Mouse (Mus musculus) right cerebral cortex, postnatal 4 days (tissue): ENCODE measurements at regions not wholly inside any gene's neighbourhood (a gene's known extent, or its start where the extent isn't known, plus 50 kb on each side); places are given as distances from the start of the nearest gene placed in this dataset.

ENCODE experiments used
- DNase-seq: peaks from one replicate; pipeline ENCODE4 v3.0.0-alpha.2; 2022

DNA sequence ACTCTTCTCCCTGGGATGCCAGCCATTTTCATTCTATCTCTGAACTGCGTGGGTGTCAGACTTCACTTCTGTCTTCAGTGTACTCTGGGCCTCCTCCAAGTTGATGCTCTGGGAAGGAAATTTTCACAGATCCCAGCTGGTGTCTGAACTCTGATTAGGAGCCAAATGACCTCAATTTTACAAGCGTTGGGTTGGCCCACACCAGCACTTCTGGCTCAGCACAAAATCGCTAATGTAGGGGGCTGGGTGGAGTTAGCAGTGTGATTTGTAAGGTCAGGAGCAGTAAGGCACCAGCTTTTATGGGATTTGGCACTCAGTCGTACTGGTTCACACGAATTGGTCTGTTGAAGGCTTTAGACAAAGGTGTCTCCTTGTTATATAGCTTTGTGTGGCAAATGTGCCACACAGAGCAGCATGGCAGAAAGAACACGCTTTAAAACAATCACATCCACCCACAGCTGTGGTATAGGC, 576.3 kb upstream of the Kdm8 start:
- DNase-seq = no peak

DNA sequence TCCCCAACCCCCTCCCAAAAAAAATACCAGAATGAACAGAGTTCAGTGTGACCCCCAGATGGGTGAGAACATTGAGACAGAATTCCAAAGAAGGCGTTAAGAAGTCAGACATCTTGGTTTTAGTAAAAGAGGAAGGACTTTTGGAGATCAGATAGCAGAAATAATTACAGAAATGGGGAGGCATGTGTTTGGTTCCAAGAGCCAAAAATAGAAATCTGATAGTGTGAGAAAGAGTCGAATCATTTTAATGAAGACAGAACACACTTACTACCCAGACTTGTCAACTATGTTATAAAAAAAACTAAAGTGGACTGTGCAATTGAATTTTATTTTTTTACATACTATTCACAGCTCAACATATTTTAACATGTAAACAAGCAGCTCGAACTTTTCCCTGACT, 575.9 kb upstream of the Kdm8 start:
- DNase-seq = no peak

DNA sequence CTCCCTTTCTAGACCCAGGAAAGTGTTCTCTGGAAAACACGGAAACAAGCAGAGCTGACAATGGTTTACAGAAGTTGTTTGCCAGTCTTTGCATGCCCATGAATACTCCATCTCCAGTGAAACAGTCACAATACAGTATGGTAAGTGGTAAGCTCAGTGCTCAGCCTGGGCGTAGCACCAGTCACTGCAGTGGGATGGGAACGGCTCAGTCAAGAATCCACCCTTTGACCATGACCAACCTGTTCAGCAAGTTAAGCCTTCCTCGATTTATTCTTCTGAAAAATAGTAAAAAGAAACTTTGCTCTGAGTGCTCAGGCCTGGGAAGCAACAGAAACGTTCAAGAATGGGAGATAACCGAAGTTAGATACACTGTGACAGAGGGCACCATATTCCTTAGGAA, 563.7 kb upstream of the Kdm8 start:
- no peak for DNase-seq

- no peak for DNase-seq
Measured at GRCm38 (mm10) chr7:124907233-124907632, 537.2 kb upstream of the Kdm8 start.

GRCm38 (mm10) chr7:124907662-124908296, 536.7 kb upstream of the Kdm8 start:
- no peak for DNase-seq

- DNase-seq = no peak
Measured at GRCm38 (mm10) chr7:124914061-124914460, 530.4 kb upstream of the Kdm8 start.

DNA sequence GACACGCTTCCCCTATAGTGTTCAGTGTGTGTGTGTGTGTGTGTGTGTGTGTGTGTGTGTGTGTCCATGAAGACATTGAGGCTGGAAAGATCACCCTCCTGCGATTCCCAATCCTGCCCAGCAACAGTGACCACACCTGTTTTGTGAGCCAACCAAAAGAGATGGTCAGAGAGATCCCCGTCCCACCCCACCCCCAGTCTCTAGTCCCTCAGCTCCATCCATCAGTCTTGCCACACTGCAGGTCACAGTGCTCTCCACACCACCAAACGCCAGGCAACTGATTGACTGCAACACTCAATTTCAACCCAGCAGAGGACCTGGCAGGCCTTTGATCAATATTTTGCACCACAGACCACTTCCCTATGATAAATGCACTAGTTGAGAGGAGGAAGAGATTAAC, 530.0 kb upstream of the Kdm8 start:
- DNase-seq = no peak

DNA sequence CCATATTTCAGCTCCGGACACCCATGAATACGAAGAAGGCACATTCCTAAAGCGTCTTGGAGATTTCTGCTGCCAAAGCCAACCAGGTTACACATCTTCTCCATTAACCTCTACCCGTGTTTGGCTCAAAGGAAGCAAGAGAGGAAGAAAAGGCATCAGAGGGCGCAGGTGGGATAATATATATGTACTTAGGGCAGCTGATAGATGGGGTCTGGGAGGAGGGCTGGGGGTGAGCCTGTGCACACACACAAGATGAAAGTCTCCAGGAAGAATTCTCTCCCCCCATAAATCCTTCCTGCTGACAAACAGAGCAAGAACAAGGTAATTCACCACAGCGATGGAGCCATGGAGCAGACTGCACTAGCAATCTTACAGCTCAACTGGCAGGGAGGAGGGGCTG, 529.5 kb upstream of the Kdm8 start:
- no peak for DNase-seq

DNA sequence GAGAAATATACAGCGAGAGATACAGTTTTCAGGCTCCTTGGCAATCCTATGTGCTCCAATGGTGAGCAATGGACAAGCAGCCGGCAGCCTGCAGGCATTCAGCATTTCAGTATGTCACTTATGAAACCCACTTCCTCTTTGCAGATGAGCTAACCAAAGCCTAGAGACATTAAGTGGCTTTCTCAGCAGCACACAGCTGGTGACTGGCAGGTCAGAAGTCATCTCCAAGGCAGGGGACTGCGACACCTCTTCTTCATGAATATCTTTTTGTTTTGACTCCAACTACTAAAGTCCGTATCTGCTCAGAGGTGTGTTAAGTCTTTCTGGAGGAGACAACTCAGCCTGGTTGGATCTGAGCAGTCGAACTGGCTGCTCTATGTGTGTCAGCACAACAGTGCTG, 528.8 kb upstream of the Kdm8 start:
- DNase-seq = no peak

GRCm38 (mm10) chr7:124917606-124918120, 526.8 kb upstream of the Kdm8 start:
- DNase-seq = no peak

GRCm38 (mm10) chr7:124922806-124923205, 521.7 kb upstream of the Kdm8 start:
- DNase-seq = no peak

DNA sequence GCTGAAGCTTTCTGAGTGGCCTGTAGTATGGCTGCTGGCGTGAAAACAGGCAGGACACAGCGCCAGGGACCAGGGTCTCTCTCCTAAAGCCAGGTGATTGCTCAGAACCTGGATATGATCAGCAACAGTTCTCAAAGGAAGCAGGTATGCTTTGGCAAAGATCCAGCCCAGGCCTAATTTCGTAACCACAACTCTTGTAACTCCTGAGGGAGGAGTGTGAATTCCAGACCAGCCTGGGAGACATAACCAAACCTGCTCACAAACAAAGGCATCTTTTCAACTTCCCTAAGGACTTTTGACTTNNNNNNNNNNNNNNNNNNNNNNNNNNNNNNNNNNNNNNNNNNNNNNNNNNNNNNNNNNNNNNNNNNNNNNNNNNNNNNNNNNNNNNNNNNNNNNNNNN, 510.9 kb upstream of the Kdm8 start:
- DNase-seq = no peak

- no peak for DNase-seq
Measured at GRCm38 (mm10) chr7:124939357-124939756, 505.1 kb upstream of the Kdm8 start.

- DNase-seq = no peak
Measured at GRCm38 (mm10) chr7:124941527-124941926, 502.9 kb upstream of the Kdm8 start.

DNA sequence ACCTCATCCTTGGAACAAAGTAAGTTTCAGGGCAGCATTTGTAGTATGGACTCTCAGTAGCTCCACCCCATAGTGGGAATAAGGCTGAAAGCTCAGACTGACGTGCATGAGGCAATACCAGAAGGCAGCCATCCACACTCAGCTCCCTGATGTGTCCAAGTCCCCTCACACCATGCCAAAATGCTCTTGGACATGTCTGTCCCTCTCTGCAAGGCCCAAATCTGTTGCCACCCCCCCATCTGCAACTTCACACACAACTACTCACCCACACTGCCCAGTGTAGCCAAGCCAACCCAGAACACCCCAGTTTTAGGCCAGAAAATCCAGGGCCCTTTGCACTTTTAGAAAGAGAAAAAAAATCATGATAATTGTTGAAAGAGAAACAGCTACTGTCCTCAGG, 498.1 kb upstream of the Kdm8 start:
- no peak for DNase-seq

- DNase-seq = no peak
Measured at GRCm38 (mm10) chr7:124957329-124957728, 487.1 kb upstream of the Kdm8 start.

GRCm38 (mm10) chr7:124974870-124975488, 469.5 kb upstream of the Kdm8 start:
- DNase-seq = no peak

GRCm38 (mm10) chr7:124989456-124989855, 455.0 kb upstream of the Kdm8 start:
- DNase-seq = no peak

- DNase-seq = peak; percentile 38
Measured at GRCm38 (mm10) chr7:124990695-124991094, 453.8 kb upstream of the Kdm8 start.

- no peak for DNase-seq
Measured at GRCm38 (mm10) chr7:124996538-124996937, 447.9 kb upstream of the Kdm8 start.

DNA sequence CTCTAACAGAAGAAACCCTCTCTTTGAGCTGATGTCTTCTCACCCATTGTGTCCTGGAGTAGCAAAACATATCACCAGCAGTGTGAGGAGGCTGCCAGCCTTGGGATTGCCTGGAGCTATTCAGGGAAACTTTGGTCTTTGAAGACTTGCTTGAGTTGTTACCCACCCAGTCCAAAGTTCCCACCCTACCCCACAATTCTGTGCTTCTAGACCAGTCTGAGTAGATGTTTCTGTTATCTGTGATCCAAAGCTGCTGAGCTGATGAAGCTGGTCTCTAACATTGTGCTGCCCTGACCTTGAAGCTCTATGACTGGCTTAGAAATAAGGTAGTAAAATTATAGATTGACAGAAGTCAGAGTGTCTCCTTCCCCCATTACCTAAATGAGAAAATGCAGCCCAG, 443.8 kb upstream of the Kdm8 start:
- DNase-seq = no peak

GRCm38 (mm10) chr7:125005638-125006037, 438.8 kb upstream of the Kdm8 start:
- peak; percentile 21 for DNase-seq

- no peak for DNase-seq
Measured at GRCm38 (mm10) chr7:125019259-125019658, 425.2 kb upstream of the Kdm8 start.

GRCm38 (mm10) chr7:125024944-125025343, 419.5 kb upstream of the Kdm8 start:
- DNase-seq = no peak

GRCm38 (mm10) chr7:125033778-125034177, 410.7 kb upstream of the Kdm8 start:
- DNase-seq = no peak
